Mouse (Mus musculus) brain, embryonic 14.5 days (tissue): ENCODE measurements around the gene Klhl7.

Experiments
- CTCF ChIP-seq: fragments of 200-500 bp; IDR thresholded peaks from 2 replicates; pipeline ENCODE4 v1.5.1; 2012; ENCODE audit warnings: inconsistent platforms, mild to moderate bottlenecking, moderate library complexity, borderline replicate concordance; ENCODE audit not compliant: insufficient read depth, insufficient read length; ENCODE audit errors: extremely low read depth
- POLR2A ChIP-seq: fragments of 200-500 bp; IDR thresholded peaks from 2 replicates; pipeline ENCODE4 v1.6.1; 2012; ENCODE audit warnings: mild to moderate bottlenecking, inconsistent platforms, borderline replicate concordance; ENCODE audit not compliant: poor library complexity, insufficient read depth, insufficient read length, severe bottlenecking; ENCODE audit errors: extremely low read depth

GRCm38 (mm10) chr5:24182296-24182734 is 81.9 kb downstream of the Klhl7 start:
- TF ChIP-seq CTCF: no peak
- TF ChIP-seq POLR2A: no peak
